Mouse (Mus musculus) hindbrain, embryonic 16.5 days (tissue): ENCODE results near the gene Kcng4. TPM values are rescaled to one million over a fixed set of nuclear protein-coding genes. Genes with fewer than 3 reads are reported as not detected.

Experiments
- ATAC-seq: fragments of 200-750 bp; cut with Nextera tagmentation; 2 replicates; pipeline ENCODE4 v1.8.0; 2017; ENCODE audit warnings: moderate TSS enrichment, moderate library complexity
- H3K27ac ChIP-seq: fragments of 300-500 bp; sonication (generic); 2 replicates; pipeline ENCODE4 v1.5.1; 2014; ENCODE audit warnings: low read depth, mild to moderate bottlenecking, control low read depth, low read length, moderate library complexity
- H3K27me3 ChIP-seq: fragments of 300-500 bp; sonication (generic); replicated peaks from 2 replicates; pipeline ENCODE4 v1.6.1; 2014; ENCODE audit warnings: low read length; ENCODE audit not compliant: control insufficient read depth, insufficient read depth
- H3K36me3 ChIP-seq: fragments of 300-500 bp; sonication (generic); 2 replicates; pipeline ENCODE4 v1.6.1; 2014; ENCODE audit warnings: mild to moderate bottlenecking, low read length, moderate library complexity, mixed read lengths; ENCODE audit not compliant: control insufficient read depth, insufficient read depth
- H3K4me1 ChIP-seq: fragments of 300-500 bp; sonication (generic); 2 replicates; pipeline ENCODE4 v1.6.1; 2014; ENCODE audit warnings: low read depth, low read length; ENCODE audit not compliant: control insufficient read depth, insufficient read depth
- H3K4me2 ChIP-seq: fragments of 300-500 bp; sonication (generic); 2 replicates; pipeline ENCODE4 v1.6.1; 2014; ENCODE audit warnings: mild to moderate bottlenecking, low read length, control low read depth, moderate library complexity
- H3K4me3 ChIP-seq: fragments of 300-500 bp; sonication (generic); 2 replicates; pipeline ENCODE4 v1.5.1; 2014; ENCODE audit warnings: mild to moderate bottlenecking, low read length, control low read depth, moderate library complexity
- H3K9ac ChIP-seq: fragments of 300-500 bp; sonication (generic); 2 replicates; pipeline ENCODE4 v1.6.1; 2014; ENCODE audit warnings: low read depth, mild to moderate bottlenecking, control low read depth, low read length, moderate library complexity
- H3K9me3 ChIP-seq: fragments of 300-500 bp; sonication (generic); 2 replicates; pipeline ENCODE4 v1.6.1; 2014; ENCODE audit warnings: mild to moderate bottlenecking, low read length, moderate library complexity; ENCODE audit not compliant: control insufficient read depth
- WGBS: fragments of 180-500 bp; shearing (Covaris S2); extraction: QIAGEN DNeasy Blood & Tissue Kit; methylation state at CpG from one replicate; pipeline ENCODE4 v1.1.7; 2014; 5-methylcytosine and 5-hydroxymethylcytosine counted together
- polyA plus RNA-seq: library from polyadenylated mRNA; unstranded; fragments of >200 nt; fragmentation: Nextera tagmentation; extraction: Ambion mirVana; gene quantifications from 2 replicates; pipeline ENCODE4 v1.2.1, GENCODE M21; 2015

Kcng4 gene
- polyA plus RNA-seq, 1 experiment from 2014 or later: 0.13 TPM

- no peak overlapping the region for H3K4me2 ChIP-seq
- H3K36me3 ChIP-seq: no peaks in the 10 kb centered on the region
- no peaks in the 10 kb centered on the region for H3K9me3 ChIP-seq
- H3K27me3 ChIP-seq: no peaks in the 10 kb centered on the region
- H3K4me3 ChIP-seq: no peak overlapping the region
- H3K4me1 ChIP-seq: no peaks in the 10 kb centered on the region
- H3K27ac ChIP-seq: no peak overlapping the region
- no peak overlapping the region for H3K9ac ChIP-seq
- ATAC-seq: no peak
- WGBS: 81% methylated on average over 8 of the region's 8 CpGs
Measured at GRCm38 (mm10) chr8:119623061-119623460, 12.4 kb downstream of the Kcng4 start.

DNA sequence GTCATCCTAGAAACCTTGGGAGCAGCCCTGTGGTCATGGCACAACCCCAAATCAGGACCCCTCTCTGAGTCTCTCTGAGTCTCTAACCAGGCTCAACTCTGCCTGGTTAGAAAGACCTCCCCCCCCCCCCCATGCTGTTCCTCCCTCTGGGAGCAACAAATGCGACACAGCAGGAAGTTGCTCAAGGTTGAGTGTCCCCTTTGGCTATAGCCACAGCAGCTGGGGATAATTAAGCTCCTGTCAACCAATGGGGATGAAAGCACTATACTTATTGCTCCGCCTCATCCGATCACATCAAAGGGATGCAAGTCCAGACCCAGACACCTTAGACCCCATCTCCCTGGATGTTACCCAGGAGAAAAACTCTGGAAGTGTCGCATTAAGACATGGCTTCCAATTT, 12.9 kb downstream of the Kcng4 start:
- ATAC-seq: no peak
- Histone ChIP-seq H3K27me3 (no peaks in the 10 kb centered on the region), H3K36me3 (no peaks in the 10 kb centered on the region), H3K4me1 (no peaks in the 10 kb centered on the region), H3K27ac (no peak overlapping the region), H3K9ac (no peak overlapping the region), H3K4me3 (no peak overlapping the region), H3K9me3 (no peaks in the 10 kb centered on the region), H3K4me2 (no peak overlapping the region)
- WGBS: 74% methylated on average over 4 of the region's 4 CpGs

DNA sequence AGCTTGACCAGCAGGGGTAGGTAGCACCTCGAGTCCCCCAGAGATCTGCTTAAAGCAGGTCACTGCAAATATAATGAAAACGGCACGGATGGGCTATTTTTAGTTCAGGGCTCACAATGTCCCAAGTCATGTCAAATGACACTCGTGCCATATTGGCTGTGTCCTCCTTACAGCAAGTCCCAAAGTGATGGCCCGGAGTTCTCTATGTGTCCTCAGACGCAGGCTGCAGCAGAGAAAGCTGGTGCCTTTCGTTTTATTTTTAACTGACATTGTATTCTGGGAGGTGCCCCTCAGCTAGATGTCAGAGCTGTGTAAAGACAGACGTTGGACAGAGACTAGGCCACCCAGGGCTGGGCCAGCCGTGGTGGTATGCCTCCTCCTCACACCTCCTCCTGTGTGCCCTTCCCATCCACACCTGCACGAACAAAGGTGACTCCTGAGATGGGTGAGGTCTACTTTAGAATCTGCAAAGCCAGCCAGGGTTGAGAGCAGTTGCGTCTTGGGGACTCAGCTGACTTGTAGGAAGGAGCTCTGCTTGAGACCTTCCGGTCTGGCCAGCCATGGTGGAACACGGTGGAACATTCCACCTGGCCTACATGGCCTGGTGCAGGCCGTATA, 14.5 kb downstream of the Kcng4 start:
- H3K9ac ChIP-seq: no peak overlapping the region
- no peak for ATAC-seq
- no peak overlapping the region for H3K4me2 ChIP-seq
- no peak overlapping the region for H3K4me3 ChIP-seq
- WGBS: 87% methylated on average over 14 of the region's 14 CpGs
- H3K4me1 ChIP-seq: no peaks in the 10 kb centered on the region
- no peaks in the 10 kb centered on the region for H3K36me3 ChIP-seq
- H3K27me3 ChIP-seq: no peaks in the 10 kb centered on the region
- H3K27ac ChIP-seq: no peak overlapping the region
- no peaks in the 10 kb centered on the region for H3K9me3 ChIP-seq

GRCm38 (mm10) chr8:119620116-119620840, 15.2 kb downstream of the Kcng4 start:
- H3K27ac ChIP-seq: no peak overlapping the region
- no peaks in the 10 kb centered on the region for H3K27me3 ChIP-seq
- no peak overlapping the region for H3K4me2 ChIP-seq
- no peaks in the 10 kb centered on the region for H3K4me1 ChIP-seq
- H3K36me3 ChIP-seq: no peaks in the 10 kb centered on the region
- 67% methylated on average over 6 of the region's 6 CpGs for WGBS
- no peak for ATAC-seq
- H3K9ac ChIP-seq: no peak overlapping the region
- H3K4me3 ChIP-seq: no peak overlapping the region
- H3K9me3 ChIP-seq: no peaks in the 10 kb centered on the region

DNA sequence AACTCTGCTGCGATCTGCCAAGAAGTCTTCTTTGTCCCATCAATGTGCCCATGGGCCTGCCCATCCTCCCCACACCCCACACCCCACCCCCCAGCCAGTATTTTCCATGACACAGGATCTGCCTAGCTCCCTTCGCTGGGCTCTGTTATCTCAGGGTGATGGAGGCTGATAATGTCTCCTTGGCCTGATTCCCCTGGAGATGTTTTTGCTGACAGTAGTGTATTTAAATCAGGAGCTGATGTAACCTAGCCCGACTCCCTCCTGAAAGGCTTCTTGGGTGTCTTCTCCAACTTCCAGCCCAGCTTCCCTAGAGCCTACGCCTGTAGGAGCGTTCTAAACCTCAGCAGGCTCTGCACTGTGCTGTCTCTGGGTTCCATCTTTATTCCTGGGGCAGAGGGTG, 16.6 kb downstream of the Kcng4 start:
- Histone ChIP-seq H3K9ac (no peak overlapping the region), H3K4me2 (no peak overlapping the region), H3K4me1 (no peaks in the 10 kb centered on the region), H3K4me3 (no peak overlapping the region), H3K27me3 (no peaks in the 10 kb centered on the region), H3K9me3 (no peaks in the 10 kb centered on the region), H3K27ac (no peak overlapping the region), H3K36me3 (no peaks in the 10 kb centered on the region)
- 74% methylated on average over 5 of the region's 5 CpGs for WGBS
- ATAC-seq: no peak

DNA sequence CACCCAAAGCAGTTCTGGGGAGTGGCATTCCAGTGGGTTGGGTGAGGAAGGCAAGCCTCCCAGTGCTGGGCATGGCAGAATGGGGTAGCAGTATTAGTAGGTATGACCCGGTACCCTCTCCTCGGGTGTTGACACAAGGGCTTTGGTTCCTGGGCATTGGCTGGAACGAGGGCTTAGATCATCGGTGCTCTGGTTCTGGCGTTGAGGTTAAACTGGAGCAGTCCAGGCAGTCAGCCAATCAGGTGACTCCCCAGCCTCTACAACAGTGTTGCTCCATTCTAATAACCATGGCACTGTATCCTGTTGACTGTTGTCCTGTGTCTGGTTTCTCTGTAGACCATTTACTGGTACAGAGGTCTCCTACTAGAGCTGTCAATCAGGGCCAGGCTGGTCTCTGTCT, 17.9 kb downstream of the Kcng4 start:
- Histone ChIP-seq H3K9me3 (no peaks in the 10 kb centered on the region), H3K4me2 (no peak overlapping the region), H3K4me3 (no peak overlapping the region), H3K36me3 (no peaks in the 10 kb centered on the region), H3K4me1 (no peaks in the 10 kb centered on the region), H3K27ac (no peak overlapping the region), H3K9ac (no peak overlapping the region), H3K27me3 (no peaks in the 10 kb centered on the region)
- 93% methylated on average over 5 of the region's 5 CpGs for WGBS
- ATAC-seq: no peak

GRCm38 (mm10) chr8:119616811-119617210, 18.7 kb downstream of the Kcng4 start:
- ATAC-seq: no peak
- H3K27me3 ChIP-seq: no peaks in the 10 kb centered on the region
- no peak overlapping the region for H3K4me3 ChIP-seq
- no peak overlapping the region for H3K4me2 ChIP-seq
- H3K9me3 ChIP-seq: no peaks in the 10 kb centered on the region
- no peaks in the 10 kb centered on the region for H3K36me3 ChIP-seq
- H3K4me1 ChIP-seq: no peaks in the 10 kb centered on the region
- H3K27ac ChIP-seq: no peak overlapping the region
- WGBS: 89% methylated on average over 4 of the region's 4 CpGs
- H3K9ac ChIP-seq: no peak overlapping the region

DNA sequence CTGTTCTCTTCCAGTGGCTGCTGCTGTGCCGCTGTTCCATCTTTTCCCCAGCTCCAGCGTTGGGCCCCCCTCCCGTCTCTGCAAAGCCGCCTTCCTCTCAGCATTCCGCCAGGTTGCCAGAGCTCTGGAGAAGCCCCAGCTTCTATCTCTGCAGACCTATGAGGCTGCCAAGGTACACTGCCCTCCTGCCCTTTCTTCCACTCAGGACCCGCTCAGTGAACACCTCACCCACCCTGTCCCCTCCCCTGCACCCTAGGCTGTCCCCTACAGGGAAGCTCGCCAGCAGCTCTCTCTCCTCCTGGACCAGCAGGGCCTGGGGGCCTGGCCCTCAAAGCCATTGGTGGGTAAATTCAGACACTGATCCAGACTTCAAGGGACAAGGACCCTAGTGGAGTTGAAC, 19.1 kb downstream of the Kcng4 start:
- H3K4me1 ChIP-seq: no peaks in the 10 kb centered on the region
- ATAC-seq: no peak
- no peaks in the 10 kb centered on the region for H3K27me3 ChIP-seq
- H3K9ac ChIP-seq: no peak overlapping the region
- 66% methylated on average over 6 of the region's 7 CpGs for WGBS
- H3K9me3 ChIP-seq: no peaks in the 10 kb centered on the region
- no peak overlapping the region for H3K4me2 ChIP-seq
- no peak overlapping the region for H3K27ac ChIP-seq
- no peaks in the 10 kb centered on the region for H3K36me3 ChIP-seq
- no peak overlapping the region for H3K4me3 ChIP-seq

- Histone ChIP-seq H3K27ac (no peak overlapping the region), H3K9me3 (no peaks in the 10 kb centered on the region), H3K4me3 (no peak overlapping the region), H3K4me2 (no peak overlapping the region), H3K36me3 (no peaks in the 10 kb centered on the region), H3K4me1 (no peaks in the 10 kb centered on the region), H3K9ac (no peak overlapping the region), H3K27me3 (no peaks in the 10 kb centered on the region)
- 66% methylated on average over 9 of the region's 14 CpGs for WGBS
- no peak for ATAC-seq
Measured at GRCm38 (mm10) chr8:119615096-119615495, 20.4 kb downstream of the Kcng4 start.
